Mouse (Mus musculus) cerebellum, adult 9-10 months (tissue): Measurements from ENCODE around the gene Mybpc2.

ENCODE experiments used
- DNase-seq: peaks from one replicate; pipeline ENCODE4 v3.0.0; 2022

Gene Mybpc2

GRCm38 (mm10) chr7:44482836-44483435 lies 41.5 kb downstream of the Mybpc2 start:
- no peak for DNase-seq

GRCm38 (mm10) chr7:44475046-44475614 lies 49.3 kb downstream of the Mybpc2 start:
- no peak for DNase-seq

GRCm38 (mm10) chr7:44474419-44474818 lies 50.0 kb downstream of the Mybpc2 start:
- peak; percentile 71 for DNase-seq

- DNase-seq = peak; percentile 69
Measured at GRCm38 (mm10) chr7:44472961-44473646, 51.4 kb downstream of the Mybpc2 start.

GRCm38 (mm10) chr7:44472558-44472885 lies 51.9 kb downstream of the Mybpc2 start:
- DNase-seq = no peak

GRCm38 (mm10) chr7:44471880-44472557 lies 52.4 kb downstream of the Mybpc2 start:
- no peak for DNase-seq

GRCm38 (mm10) chr7:44470696-44471612 lies 53.5 kb downstream of the Mybpc2 start:
- DNase-seq = no peak

GRCm38 (mm10) chr7:44469677-44470675 lies 54.5 kb downstream of the Mybpc2 start:
- DNase-seq = no peak

GRCm38 (mm10) chr7:44468644-44469285 lies 55.7 kb downstream of the Mybpc2 start:
- no peak for DNase-seq

- peak; percentile 97 for DNase-seq
Measured at GRCm38 (mm10) chr7:44467811-44468411, 56.5 kb downstream of the Mybpc2 start, which contains the start of gene Josd2. TSS of gene Josd2 (plus strand) at chr7:44467980.

GRCm38 (mm10) chr7:44466888-44467311 lies 57.6 kb downstream of the Mybpc2 start:
- no peak for DNase-seq

- DNase-seq = peak; percentile 71
Measured at GRCm38 (mm10) chr7:44466006-44466887, 58.2 kb downstream of the Mybpc2 start.

GRCm38 (mm10) chr7:44465111-44465510 lies 59.3 kb downstream of the Mybpc2 start, which contains the start of gene Aspdh:
TSS of gene Aspdh (plus strand) at chr7:44465391.
- DNase-seq = peak; percentile 75

- DNase-seq = peak; percentile 98
Measured at GRCm38 (mm10) chr7:44464511-44464910, 59.9 kb downstream of the Mybpc2 start.

GRCm38 (mm10) chr7:44463556-44464225 lies 60.8 kb downstream of the Mybpc2 start:
- peak; percentile 70 for DNase-seq

- DNase-seq = no peak
Measured at GRCm38 (mm10) chr7:44463056-44463425, 61.4 kb downstream of the Mybpc2 start.

GRCm38 (mm10) chr7:44462218-44463055 lies 62.0 kb downstream of the Mybpc2 start:
- DNase-seq = peak; percentile 65
